Mouse (Mus musculus): ENCODE measurements around the gene Pbrm1. TPM values are rescaled to one million over a fixed set of nuclear protein-coding genes. Genes with fewer than 3 reads are reported as not detected.

The Pbrm1 gene
- polyA plus RNA-seq, 1 experiment: 8.3 TPM

DNA sequence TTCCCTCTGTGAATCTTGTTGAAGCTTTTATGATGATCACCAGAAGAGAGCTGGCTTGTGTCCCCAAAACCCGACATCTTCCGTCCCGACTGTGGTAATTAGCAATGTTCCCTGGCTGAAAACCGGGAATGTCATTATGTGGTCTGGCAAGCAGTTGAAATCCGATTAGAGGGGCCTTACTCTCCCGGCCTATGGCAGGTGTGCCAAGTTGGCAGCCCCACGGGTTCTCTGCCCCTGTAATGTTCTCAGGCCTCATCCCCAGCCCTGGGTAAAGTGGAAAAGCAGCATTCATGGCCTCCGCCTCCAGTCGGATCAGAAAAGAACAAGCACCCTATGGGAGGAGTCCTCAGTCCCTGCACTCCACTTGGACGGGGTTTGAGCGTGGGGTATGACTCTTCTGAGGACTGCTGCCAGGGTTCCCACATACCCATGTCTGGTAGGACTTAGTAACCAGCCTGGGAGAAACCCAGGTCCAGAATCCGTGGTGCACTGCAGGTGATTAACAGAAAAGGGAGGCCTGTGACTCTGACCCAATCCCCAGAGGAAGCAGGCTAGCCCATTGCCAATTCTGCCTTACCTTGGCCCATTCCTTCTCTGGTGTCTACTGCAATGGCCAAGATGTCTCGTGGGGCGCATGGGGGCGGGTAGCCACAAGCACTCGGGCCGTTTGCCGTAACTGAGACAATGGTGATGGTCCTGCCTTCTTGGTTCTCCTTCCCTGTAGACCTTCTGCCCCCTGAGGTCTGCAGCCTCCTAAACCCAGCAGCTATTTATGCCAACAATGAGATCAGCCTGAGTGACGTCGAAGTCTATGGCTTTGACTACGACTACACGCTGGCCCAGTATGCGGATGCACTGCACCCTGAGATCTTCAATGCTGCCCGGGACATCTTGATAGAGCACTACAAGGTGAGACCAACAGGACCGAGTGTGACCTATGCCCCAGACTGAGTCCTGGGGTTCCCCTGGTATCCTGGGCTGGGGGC is 115.4 kb downstream of the Pbrm1 start:
- Histone ChIP-seq H3K36me3 (ENCODE audit: control insufficient read depth, insufficient read depth, low read length) (no peaks in the 10 kb centered on the region), H3K4me3 (ENCODE audit: control insufficient read depth, low read depth, low read length) (no peak overlapping the region), H3K27me3 (ENCODE audit: control insufficient read depth, insufficient read depth, low read length) (no peaks in the 10 kb centered on the region), H3K4me1 (ENCODE audit: control insufficient read depth, insufficient read depth, low read length) (peaks cover 24% of the 10 kb centered on the region), H3K27ac (ENCODE audit: control insufficient read depth, insufficient read depth, low read depth, low read length) (no peak overlapping the region)
- no peak for TF ChIP-seq CTCF (IDR thresholded peaks at IDR 0.05; ENCODE audit: control insufficient read depth, insufficient read depth, insufficient replicate concordance, low read depth, low read length)
- no peak for TF ChIP-seq POLR2A (IDR thresholded peaks at IDR 0.05; ENCODE audit: control insufficient read depth, low read depth, low read length)

- Histone ChIP-seq H3K27ac (ENCODE audit: control insufficient read depth, insufficient read depth, low read depth, low read length) (no peak overlapping the region), H3K36me3 (ENCODE audit: control insufficient read depth, insufficient read depth, low read length) (no peaks in the 10 kb centered on the region), H3K27me3 (ENCODE audit: control insufficient read depth, insufficient read depth, low read length) (no peaks in the 10 kb centered on the region), H3K4me3 (ENCODE audit: control insufficient read depth, low read depth, low read length) (no peak overlapping the region), H3K4me1 (ENCODE audit: control insufficient read depth, insufficient read depth, low read length) (peaks cover 11% of the 10 kb centered on the region)
- TF ChIP-seq POLR2A (IDR thresholded peaks at IDR 0.05; ENCODE audit: control insufficient read depth, low read depth, low read length) (no peak), CTCF (IDR thresholded peaks at IDR 0.05; ENCODE audit: control insufficient read depth, insufficient read depth, insufficient replicate concordance, low read depth, low read length) (no peak)
Observed at GRCm38 (mm10) chr14:31135495-31136410, 116.8 kb downstream of the Pbrm1 start.

DNA sequence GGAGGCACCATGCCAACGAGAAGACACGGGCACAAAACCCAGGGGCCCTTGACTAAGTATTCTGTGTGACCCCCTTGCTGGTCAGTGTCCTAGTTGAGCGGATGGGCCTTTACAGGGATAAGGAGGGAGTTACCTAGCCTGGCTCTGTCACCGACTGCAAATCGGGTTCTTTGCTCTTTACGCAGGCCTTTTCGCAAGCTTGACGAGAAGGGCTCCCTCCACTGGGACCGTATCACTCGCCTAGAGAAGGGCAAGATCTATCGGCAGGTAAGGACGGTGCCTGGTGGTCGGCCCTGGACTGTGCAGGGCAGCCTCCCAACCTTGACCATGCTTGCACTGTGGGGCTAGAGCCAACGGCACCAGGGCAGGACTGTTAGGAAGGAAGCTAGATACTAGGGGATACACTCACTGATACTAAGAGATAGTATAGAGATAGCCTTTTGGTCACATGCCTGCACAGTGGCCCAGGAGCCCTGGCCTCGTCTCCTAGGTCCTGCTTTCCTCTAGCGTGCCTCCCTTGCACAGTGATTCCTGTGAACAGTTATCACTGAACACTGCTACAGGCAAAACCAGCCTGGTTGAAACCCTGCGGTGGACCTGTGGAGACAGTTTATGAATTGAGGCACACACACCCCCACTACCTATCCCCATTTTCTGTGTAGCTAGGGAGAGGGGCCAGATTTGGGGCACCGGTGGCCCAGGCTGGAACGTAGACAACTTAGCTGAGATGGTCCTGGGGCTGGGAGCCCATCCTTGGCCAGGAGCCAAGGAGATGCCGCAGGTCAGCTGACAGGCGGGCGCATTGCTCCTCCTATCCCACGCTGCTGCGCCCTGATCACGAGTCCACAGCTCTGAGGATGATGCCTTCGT is 117.7 kb downstream of the Pbrm1 start:
- H3K4me1 ChIP-seq (ENCODE audit: control insufficient read depth, insufficient read depth, low read length): peaks cover 5% of the 10 kb centered on the region
- H3K27ac ChIP-seq (ENCODE audit: control insufficient read depth, insufficient read depth, low read depth, low read length): no peak overlapping the region
- no peak overlapping the region for H3K4me3 ChIP-seq (ENCODE audit: control insufficient read depth, low read depth, low read length)
- TF ChIP-seq CTCF (IDR thresholded peaks at IDR 0.05; ENCODE audit: control insufficient read depth, insufficient read depth, insufficient replicate concordance, low read depth, low read length) (no peak), POLR2A (IDR thresholded peaks at IDR 0.05; ENCODE audit: control insufficient read depth, low read depth, low read length) (no peak)
- H3K36me3 ChIP-seq (ENCODE audit: control insufficient read depth, insufficient read depth, low read length): no peaks in the 10 kb centered on the region
- H3K27me3 ChIP-seq (ENCODE audit: control insufficient read depth, insufficient read depth, low read length): no peaks in the 10 kb centered on the region

DNA sequence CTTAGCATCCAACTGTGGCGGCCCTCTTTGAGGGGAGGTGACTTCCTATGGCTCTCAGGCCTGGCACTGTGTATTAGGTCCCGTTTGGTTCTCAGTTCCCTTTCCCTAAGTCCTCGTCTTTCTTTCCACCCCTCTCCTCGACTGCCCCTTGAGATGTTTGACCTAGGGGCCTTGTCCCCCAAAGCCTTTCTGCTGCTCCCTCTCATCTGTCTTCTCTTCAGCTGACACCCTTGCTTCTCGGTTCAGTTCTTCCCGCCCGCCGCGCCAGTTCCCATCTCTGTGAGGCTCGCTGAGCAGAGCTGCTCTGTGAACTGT is 118.3 kb downstream of the Pbrm1 start:
- no peaks in the 10 kb centered on the region for H3K36me3 ChIP-seq (ENCODE audit: control insufficient read depth, insufficient read depth, low read length)
- TF ChIP-seq CTCF (IDR thresholded peaks at IDR 0.05; ENCODE audit: control insufficient read depth, insufficient read depth, insufficient replicate concordance, low read depth, low read length) (no peak), POLR2A (IDR thresholded peaks at IDR 0.05; ENCODE audit: control insufficient read depth, low read depth, low read length) (no peak)
- no peak overlapping the region for H3K4me3 ChIP-seq (ENCODE audit: control insufficient read depth, low read depth, low read length)
- no peaks in the 10 kb centered on the region; the same call in 1 of the 2 replicates for H3K4me1 ChIP-seq (ENCODE audit: control insufficient read depth, insufficient read depth, low read length)
- no peaks in the 10 kb centered on the region for H3K27me3 ChIP-seq (ENCODE audit: control insufficient read depth, insufficient read depth, low read length)
- H3K27ac ChIP-seq (ENCODE audit: control insufficient read depth, insufficient read depth, low read depth, low read length): no peak overlapping the region

DNA sequence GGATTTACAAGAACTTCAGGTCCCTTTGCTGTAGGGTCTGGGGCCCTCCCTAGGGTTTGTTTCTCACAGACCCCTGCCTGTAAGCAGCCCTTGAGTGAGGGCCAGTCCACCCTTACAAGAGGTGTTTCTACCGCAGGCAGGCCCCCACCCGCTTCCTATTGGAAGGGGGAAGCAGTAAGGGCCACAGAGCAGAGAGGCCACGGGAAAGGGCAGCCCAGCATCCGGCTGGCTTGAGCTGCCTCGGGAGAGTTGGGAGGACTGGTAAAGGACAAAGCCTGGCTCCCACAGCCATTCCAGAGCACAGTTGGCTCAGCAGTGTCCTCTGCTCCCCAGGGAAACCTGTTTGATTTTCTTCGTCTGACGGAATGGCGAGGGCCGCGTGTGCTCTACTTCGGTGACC is 118.9 kb downstream of the Pbrm1 start:
- TF ChIP-seq POLR2A (IDR thresholded peaks at IDR 0.05; ENCODE audit: control insufficient read depth, low read depth, low read length) (no peak), CTCF (IDR thresholded peaks at IDR 0.05; ENCODE audit: control insufficient read depth, insufficient read depth, insufficient replicate concordance, low read depth, low read length) (no peak)
- Histone ChIP-seq H3K27ac (ENCODE audit: control insufficient read depth, insufficient read depth, low read depth, low read length) (no peak overlapping the region), H3K36me3 (ENCODE audit: control insufficient read depth, insufficient read depth, low read length) (no peaks in the 10 kb centered on the region), H3K4me1 (ENCODE audit: control insufficient read depth, insufficient read depth, low read length) (no peaks in the 10 kb centered on the region), H3K27me3 (ENCODE audit: control insufficient read depth, insufficient read depth, low read length) (no peaks in the 10 kb centered on the region), H3K4me3 (ENCODE audit: control insufficient read depth, low read depth, low read length) (no peak overlapping the region)

GRCm38 (mm10) chr14:31138219-31138896 is 119.4 kb downstream of the Pbrm1 start:
- no peaks in the 10 kb centered on the region for H3K36me3 ChIP-seq (ENCODE audit: control insufficient read depth, insufficient read depth, low read length)
- H3K4me1 ChIP-seq (ENCODE audit: control insufficient read depth, insufficient read depth, low read length): no peaks in the 10 kb centered on the region
- H3K27ac ChIP-seq (ENCODE audit: control insufficient read depth, insufficient read depth, low read depth, low read length): no peak overlapping the region
- TF ChIP-seq POLR2A (IDR thresholded peaks at IDR 0.05; ENCODE audit: control insufficient read depth, low read depth, low read length): no peak
- no peak for TF ChIP-seq CTCF (IDR thresholded peaks at IDR 0.05; ENCODE audit: control insufficient read depth, insufficient read depth, insufficient replicate concordance, low read depth, low read length)
- no peaks in the 10 kb centered on the region for H3K27me3 ChIP-seq (ENCODE audit: control insufficient read depth, insufficient read depth, low read length)
- H3K4me3 ChIP-seq (ENCODE audit: control insufficient read depth, low read depth, low read length): no peak overlapping the region
